Mouse (Mus musculus): Measurements from ENCODE around the gene Hspa12b. TPM values are rescaled to one million over a fixed set of nuclear protein-coding genes. Genes with fewer than 3 reads are reported as not detected.
A peak's percentile ranks its signal among the peaks of the same experiment; 100 is the strongest.

Gene Hspa12b
- polyA plus RNA-seq, 1 experiment from 2014 or later: 0.65 TPM

- Histone ChIP-seq H3K4me1 (ENCODE audit: insufficient read depth) (peaks cover 40% of the 10 kb centered on the region), H3K4me3 (ENCODE audit: low read depth, low read length) (no peak overlapping the region), H3K9ac (replicated peaks) (no peak overlapping the region), H3K9me3 (ENCODE audit: low read length) (0 out of 2 replicates have a peak, but pooled peaks cover under 1% of the 10 kb centered on the region), H3K4me2 (ENCODE audit: low read depth, low read length) (no peak overlapping the region), H3K36me3 (replicated peaks; ENCODE audit: insufficient read depth, low read length) (no peaks in the 10 kb centered on the region), H3K27me3 (ENCODE audit: insufficient read depth, low read length) (peaks cover 49% of the 10 kb centered on the region), H3K27ac (ENCODE audit: low read depth) (no peak overlapping the region)
- TF ChIP-seq EP300 (IDR thresholded peaks at IDR 0.05; ENCODE audit: low read depth): peak; percentile 33; the same call in 1 of the 2 replicates
- TF ChIP-seq CTCF (IDR thresholded peaks at IDR 0.05; ENCODE audit: low read depth): no peak
- ATAC-seq (no peak), DNase-seq (no peak)
- WGBS (ENCODE audit: insufficient replicate concordance): 42% methylated on average over 9 of the region's 9 CpGs
Measured at GRCm38 (mm10) chr2:131172322-131172721, 45.2 kb downstream of the Hspa12b start.

- H3K9ac ChIP-seq (replicated peaks): no peak overlapping the region
- H3K4me3 ChIP-seq (ENCODE audit: low read depth, low read length): peak overlapping the region; percentile 33
- 4% methylated on average over 11 of the region's 11 CpGs for WGBS (ENCODE audit: insufficient replicate concordance)
- H3K27ac ChIP-seq (ENCODE audit: low read depth): no peak overlapping the region
- peaks cover 42% of the 10 kb centered on the region for H3K27me3 ChIP-seq (ENCODE audit: insufficient read depth, low read length)
- ATAC-seq (peak; percentile 22), DNase-seq (peak; percentile 52)
- TF ChIP-seq EP300 (IDR thresholded peaks at IDR 0.05; ENCODE audit: low read depth) (no peak), CTCF (IDR thresholded peaks at IDR 0.05; ENCODE audit: low read depth) (no peak)
- peak overlapping the region; percentile 72 for H3K4me2 ChIP-seq (ENCODE audit: low read depth, low read length)
- 0 out of 2 replicates have a peak, but pooled peaks cover 4% of the 10 kb centered on the region for H3K36me3 ChIP-seq (replicated peaks; ENCODE audit: insufficient read depth, low read length)
- no peaks in the 10 kb centered on the region for H3K9me3 ChIP-seq (ENCODE audit: low read length)
- peaks cover 58% of the 10 kb centered on the region for H3K4me1 ChIP-seq (ENCODE audit: insufficient read depth)
Measured at GRCm38 (mm10) chr2:131174700-131175099, 47.6 kb downstream of the Hspa12b start.

- no peak for ATAC-seq
- H3K27me3 ChIP-seq (ENCODE audit: insufficient read depth, low read length): peaks cover 35% of the 10 kb centered on the region
- 71% methylated on average over 3 of the region's 3 CpGs for WGBS (ENCODE audit: insufficient replicate concordance)
- no peak overlapping the region for H3K27ac ChIP-seq (ENCODE audit: low read depth)
- H3K4me1 ChIP-seq (ENCODE audit: insufficient read depth): peaks cover 62% of the 10 kb centered on the region
- H3K4me3 ChIP-seq (ENCODE audit: low read depth, low read length): no peak overlapping the region
- no peak for TF ChIP-seq EP300 (IDR thresholded peaks at IDR 0.05; ENCODE audit: low read depth)
- no peak for TF ChIP-seq CTCF (IDR thresholded peaks at IDR 0.05; ENCODE audit: low read depth)
- H3K36me3 ChIP-seq (replicated peaks; ENCODE audit: insufficient read depth, low read length): 0 out of 2 replicates have a peak, but pooled peaks cover 4% of the 10 kb centered on the region
- H3K9ac ChIP-seq (replicated peaks): no peak overlapping the region
- no peak overlapping the region for H3K4me2 ChIP-seq (ENCODE audit: low read depth, low read length)
- no peak for DNase-seq
- H3K9me3 ChIP-seq (ENCODE audit: low read length): no peaks in the 10 kb centered on the region
Measured at GRCm38 (mm10) chr2:131175286-131175944, 48.3 kb downstream of the Hspa12b start.

- H3K4me1 ChIP-seq (ENCODE audit: insufficient read depth): peaks cover 65% of the 10 kb centered on the region
- no peak for DNase-seq
- no peak for ATAC-seq
- H3K4me3 ChIP-seq (ENCODE audit: low read depth, low read length): no peak overlapping the region
- H3K4me2 ChIP-seq (ENCODE audit: low read depth, low read length): no peak overlapping the region
- H3K27me3 ChIP-seq (ENCODE audit: insufficient read depth, low read length): peaks cover 30% of the 10 kb centered on the region
- WGBS (ENCODE audit: insufficient replicate concordance): 84% methylated on average over 1 of the region's 1 CpGs
- 0 out of 2 replicates have a peak, but pooled peaks cover 4% of the 10 kb centered on the region for H3K36me3 ChIP-seq (replicated peaks; ENCODE audit: insufficient read depth, low read length)
- TF ChIP-seq EP300 (IDR thresholded peaks at IDR 0.05; ENCODE audit: low read depth): no peak
- TF ChIP-seq CTCF (IDR thresholded peaks at IDR 0.05; ENCODE audit: low read depth): no peak
- H3K27ac ChIP-seq (ENCODE audit: low read depth): no peak overlapping the region
- no peaks in the 10 kb centered on the region for H3K9me3 ChIP-seq (ENCODE audit: low read length)
- no peak overlapping the region for H3K9ac ChIP-seq (replicated peaks)
Measured at GRCm38 (mm10) chr2:131175945-131176309, 48.8 kb downstream of the Hspa12b start.

GRCm38 (mm10) chr2:131176491-131176890 is 49.4 kb downstream of the Hspa12b start:
- 57% methylated on average over 5 of the region's 5 CpGs for WGBS (ENCODE audit: insufficient replicate concordance)
- 0 out of 2 replicates have a peak, but pooled peaks cover 4% of the 10 kb centered on the region for H3K36me3 ChIP-seq (replicated peaks; ENCODE audit: insufficient read depth, low read length)
- H3K4me2 ChIP-seq (ENCODE audit: low read depth, low read length): no peak overlapping the region
- no peak for ATAC-seq
- no peak overlapping the region for H3K9ac ChIP-seq (replicated peaks)
- H3K9me3 ChIP-seq (ENCODE audit: low read length): no peaks in the 10 kb centered on the region
- TF ChIP-seq CTCF (IDR thresholded peaks at IDR 0.05; ENCODE audit: low read depth) (no peak), EP300 (IDR thresholded peaks at IDR 0.05; ENCODE audit: low read depth) (no peak)
- peaks cover 24% of the 10 kb centered on the region for H3K27me3 ChIP-seq (ENCODE audit: insufficient read depth, low read length)
- no peak overlapping the region for H3K27ac ChIP-seq (ENCODE audit: low read depth)
- DNase-seq: no peak
- H3K4me1 ChIP-seq (ENCODE audit: insufficient read depth): peaks cover 60% of the 10 kb centered on the region
- H3K4me3 ChIP-seq (ENCODE audit: low read depth, low read length): no peak overlapping the region

GRCm38 (mm10) chr2:131177932-131178331 is 50.9 kb downstream of the Hspa12b start:
- Histone ChIP-seq H3K9me3 (ENCODE audit: low read length) (no peaks in the 10 kb centered on the region), H3K4me2 (ENCODE audit: low read depth, low read length) (peak overlapping the region; percentile 90), H3K9ac (replicated peaks) (peak overlapping the region; percentile 45; the same call in 1 of the 2 replicates), H3K27ac (ENCODE audit: low read depth) (no peak overlapping the region), H3K4me1 (ENCODE audit: insufficient read depth) (peaks cover 58% of the 10 kb centered on the region), H3K27me3 (ENCODE audit: insufficient read depth, low read length) (peaks cover 10% of the 10 kb centered on the region), H3K4me3 (ENCODE audit: low read depth, low read length) (peak overlapping the region; percentile 58; the same call in 1 of the 2 replicates), H3K36me3 (replicated peaks; ENCODE audit: insufficient read depth, low read length) (0 out of 2 replicates have a peak, but pooled peaks cover 4% of the 10 kb centered on the region)
- WGBS (ENCODE audit: insufficient replicate concordance): 79% methylated on average over 9 of the region's 9 CpGs
- TF ChIP-seq CTCF (IDR thresholded peaks at IDR 0.05; ENCODE audit: low read depth) (no peak), EP300 (IDR thresholded peaks at IDR 0.05; ENCODE audit: low read depth) (no peak)
- ATAC-seq (no peak), DNase-seq (no peak)

All from liver, postnatal 0 days (tissue).